Mouse (Mus musculus) limb, embryonic 11.5 days (tissue): ENCODE data around the gene Sclt1. TPM values are rescaled to one million over a fixed set of nuclear protein-coding genes. Genes with fewer than 3 reads are reported as not detected.

ENCODE experiments used
- ATAC-seq: fragments of 200-750 bp; cut with Nextera tagmentation; 2 replicates; pipeline ENCODE4 v1.8.0; 2017; ENCODE audit warnings: low read depth; ENCODE audit not compliant: insufficient number of reproducible peaks, low FRiP score, low TSS enrichment
- DNase-seq: peaks from one replicate; pipeline ENCODE4 v3.0.0-alpha.2; 2015; ENCODE audit warnings: low spot score
- H3K27ac ChIP-seq: fragments of 300-500 bp; sonication (generic); replicated peaks from 2 replicates; pipeline ENCODE4 v1.5.1; 2014; ENCODE audit warnings: low read depth, mild to moderate bottlenecking, low read length
- H3K27me3 ChIP-seq: fragments of 300-500 bp; sonication (generic); 2 replicates; pipeline ENCODE4 v1.6.1; 2014; ENCODE audit warnings: mild to moderate bottlenecking, low read length, mixed read lengths; ENCODE audit not compliant: control insufficient read depth, insufficient read depth
- H3K36me3 ChIP-seq: fragments of 300-500 bp; sonication (generic); 2 replicates; pipeline ENCODE4 v1.6.1; 2014; ENCODE audit warnings: mild to moderate bottlenecking, low read length, moderate library complexity, mixed read lengths; ENCODE audit not compliant: control insufficient read depth, insufficient read depth
- H3K4me1 ChIP-seq: fragments of 300-500 bp; sonication (generic); 2 replicates; pipeline ENCODE4 v1.6.1; 2014; ENCODE audit warnings: low read length, mixed read lengths; ENCODE audit not compliant: control insufficient read depth, insufficient read depth
- H3K4me2 ChIP-seq: fragments of 300-500 bp; sonication (generic); 2 replicates; pipeline ENCODE4 v1.6.1; 2014; ENCODE audit warnings: low read depth, mild to moderate bottlenecking, moderate library complexity; ENCODE audit not compliant: severe bottlenecking
- H3K4me3 ChIP-seq: fragments of 300-500 bp; sonication (generic); 2 replicates; pipeline ENCODE4 v1.5.1; 2014; ENCODE audit warnings: low read depth, low read length
- H3K9ac ChIP-seq: fragments of 300-500 bp; sonication (generic); 2 replicates; pipeline ENCODE4 v1.6.1; 2014; ENCODE audit warnings: mild to moderate bottlenecking, low read length
- H3K9me3 ChIP-seq: fragments of 300-500 bp; sonication (generic); 2 replicates; pipeline ENCODE4 v1.6.1; 2016; ENCODE audit warnings: low read length; ENCODE audit not compliant: control insufficient read depth
- WGBS: fragments of 180-500 bp; shearing (Covaris S2); extraction: QIAGEN DNeasy Blood & Tissue Kit; methylation state at CpG from one replicate; pipeline ENCODE4 v1.1.7; 2014; 5-methylcytosine and 5-hydroxymethylcytosine counted together
- polyA plus RNA-seq: library from polyadenylated mRNA; unstranded; fragments of >200 nt; fragmentation: Nextera tagmentation; extraction: Ambion mirVana; gene quantifications from 2 replicates; pipeline ENCODE4 v1.2.1, GENCODE M21; 2014

The Sclt1 gene
- polyA plus RNA-seq, 1 experiment from 2014 or later, result 27.3 TPM

DNA sequence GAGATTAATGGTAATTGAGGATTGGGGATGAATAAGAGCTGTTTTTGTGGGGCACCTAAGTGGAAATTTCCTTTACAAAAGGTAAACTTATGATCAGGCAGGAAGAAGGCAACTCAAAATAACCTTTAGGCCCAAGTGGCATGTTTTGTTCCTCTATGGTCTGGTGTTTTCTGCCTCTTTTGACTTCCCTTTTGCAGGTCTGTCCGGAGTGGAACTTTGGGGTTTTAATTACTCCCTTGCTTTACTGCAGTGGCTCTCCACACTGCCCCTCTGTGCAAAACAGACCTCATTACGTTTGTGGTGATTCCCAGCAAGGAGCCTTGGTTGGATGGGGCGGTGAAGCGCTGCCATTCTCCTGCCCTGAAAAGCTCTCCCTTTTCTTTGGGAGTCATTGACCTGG is 162.4 kb downstream of the Sclt1 start:
- no peaks in the 10 kb centered on the region for H3K27me3 ChIP-seq
- H3K9ac ChIP-seq, result no peak overlapping the region
- WGBS, result 44% methylated on average over 4 of the region's 4 CpGs
- DNase-seq (no peak), ATAC-seq (no peak)
- no peaks in the 10 kb centered on the region for H3K9me3 ChIP-seq
- H3K27ac ChIP-seq, result no peak overlapping the region
- peaks cover 30% of the 10 kb centered on the region for H3K4me1 ChIP-seq
- H3K4me3 ChIP-seq, result no peak overlapping the region
- no peaks in the 10 kb centered on the region for H3K36me3 ChIP-seq
- no peak overlapping the region for H3K4me2 ChIP-seq

DNA sequence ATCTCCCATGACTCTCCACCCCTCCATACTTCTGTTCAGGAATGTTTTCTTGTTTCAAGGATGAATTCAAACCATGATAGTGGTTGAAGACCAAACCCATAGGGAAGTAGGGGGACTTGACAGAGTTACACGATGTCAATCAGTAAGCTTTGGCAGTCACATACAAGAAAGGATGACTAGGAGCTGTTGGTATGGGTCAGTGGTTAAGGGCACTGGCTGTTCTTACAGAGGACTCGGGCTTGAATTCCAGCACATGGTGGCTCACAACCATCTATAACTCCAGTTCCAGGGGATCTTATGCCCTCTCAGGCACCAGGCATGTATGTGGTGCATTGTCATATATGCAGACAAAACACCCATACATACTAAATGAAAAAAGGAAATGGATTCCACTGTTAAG is 165.1 kb downstream of the Sclt1 start:
- Histone ChIP-seq H3K27ac (no peak overlapping the region), H3K9me3 (no peaks in the 10 kb centered on the region), H3K4me3 (no peak overlapping the region), H3K4me2 (no peak overlapping the region), H3K27me3 (no peaks in the 10 kb centered on the region), H3K36me3 (no peaks in the 10 kb centered on the region), H3K4me1 (peaks cover 39% of the 10 kb centered on the region), H3K9ac (no peak overlapping the region)
- WGBS, result 77% methylated on average over 2 of the region's 2 CpGs
- no peak for DNase-seq
- ATAC-seq, result no peak

Other genes with a start within 250 kb of the Sclt1 start
- gene Jade1, start 186.8 kb downstream of the Sclt1 start, polyA plus RNA-seq, result 13.7 and 13.8 TPM in 2 replicates
- 19.3 and 20.4 TPM in 2 replicates for gene D3Ertd751e, start 97 bp upstream of the Sclt1 start, polyA plus RNA-seq